In genomic region chr9:123479196-123479669, GRCm38 (mm10) we compare ENCODE assay signal across 8 mouse cellular contexts. TPM values are rescaled to one million over a fixed set of nuclear protein-coding genes. Genes with fewer than 3 reads are reported as not detected.
DNase-seq lines count a peak whose midpoint lies in the region; ATAC-seq and TF ChIP-seq lines count a peak whose summit lies in the region.

No protein-coding gene starts in this region.

- H3K36me3 ChIP-seq in heart, postnatal 0 days (replicated peaks; ENCODE audit: control insufficient read depth, insufficient read depth, low read length): peaks cover 14% of the 10 kb centered on the region; the same call in 1 of the 2 replicates
- 0 out of 2 replicates have a peak, but pooled peaks cover 4% of the 10 kb centered on the region for H3K36me3 ChIP-seq in limb, embryonic 15.5 days

- WGBS in heart, postnatal 0 days: 7% methylated on average over 17 of the region's 17 CpGs
- WGBS in limb, embryonic 15.5 days: 10% methylated on average over 17 of the region's 17 CpGs

- H3K27ac ChIP-seq in gastrocnemius, adult 2 months: peak overlapping the region; percentile 96
- peak overlapping the region; percentile 89 for H3K27ac ChIP-seq in heart, postnatal 0 days (ENCODE audit: low read depth)
- peak overlapping the region; percentile 87 for H3K27ac ChIP-seq in limb, embryonic 15.5 days

- no peak for TF ChIP-seq CTCF in gastrocnemius, adult 2 months (IDR thresholded peaks at IDR 0.05)
- no peak for TF ChIP-seq CTCF in brain, embryonic 14.5 days (IDR thresholded peaks at IDR 0.05; ENCODE audit: borderline replicate concordance, extremely low read depth, insufficient read depth, insufficient read length)
- TF ChIP-seq CTCF in heart, postnatal 0 days (IDR thresholded peaks at IDR 0.05; ENCODE audit: low read depth): no peak

- peaks cover 46% of the 10 kb centered on the region for H3K4me1 ChIP-seq in heart, postnatal 0 days (ENCODE audit: control insufficient read depth, insufficient read depth)
- H3K4me1 ChIP-seq in limb, embryonic 15.5 days: peaks cover 51% of the 10 kb centered on the region

- no peak for TF ChIP-seq POLR2A in brain, embryonic 14.5 days (IDR thresholded peaks at IDR 0.05; ENCODE audit: borderline replicate concordance, extremely low read depth, insufficient read depth, insufficient read length, poor library complexity, severe bottlenecking)

- no peaks in the 10 kb centered on the region for H3K9me3 ChIP-seq in heart, postnatal 0 days (replicated peaks; ENCODE audit: control insufficient read depth, low read length)
- no peaks in the 10 kb centered on the region for H3K9me3 ChIP-seq in limb, embryonic 15.5 days

- no peak for TF ChIP-seq EP300 in heart, postnatal 0 days (IDR thresholded peaks at IDR 0.05; ENCODE audit: low read depth)

- H3K27me3 ChIP-seq in heart, postnatal 0 days (ENCODE audit: control insufficient read depth, insufficient read depth, low read length): no peaks in the 10 kb centered on the region
- no peaks in the 10 kb centered on the region for H3K27me3 ChIP-seq in limb, embryonic 15.5 days

- peak; percentile 61 for DNase-seq in gastrocnemius, adult 2 months
- no peak for DNase-seq in gastrocnemius, postnatal 4 days (ENCODE audit: low spot score in 2 of 2)
- peak; percentile 35 for DNase-seq in brain, embryonic 14.5 days (ENCODE audit: low read depth)
- no peak for DNase-seq in heart, postnatal 0 days (ENCODE audit: low spot score)
- DNase-seq in neural tube, embryonic 10.5 days (ENCODE audit: extremely low spot score, low spot score): peak; percentile 42
- DNase-seq in urinary bladder, postnatal 36 days (ENCODE audit: low spot score in 2 of 2): no peak

- H3K4me2 ChIP-seq in heart, postnatal 0 days (ENCODE audit: low read depth, low read length): peak overlapping the region; percentile 98
- peak overlapping the region; percentile 77 for H3K4me2 ChIP-seq in limb, embryonic 15.5 days

- no peak for ATAC-seq in heart, postnatal 0 days (ENCODE audit: insufficient read depth, low read depth)
- no peak for ATAC-seq in limb, embryonic 15.5 days (ENCODE audit: insufficient number of reproducible peaks, low FRiP score, low TSS enrichment, low read depth)
- no peak for ATAC-seq in granulocyte monocyte progenitor cell, adult 5-6 weeks (replicated peaks; ENCODE audit: poor library complexity, severe bottlenecking)

- H3K4me3 ChIP-seq in gastrocnemius, adult 2 months: peak overlapping the region; percentile 92
- peak overlapping the region; percentile 64 for H3K4me3 ChIP-seq in heart, postnatal 0 days (ENCODE audit: low read depth, low read length)
- H3K4me3 ChIP-seq in limb, embryonic 15.5 days: peak overlapping the region; percentile 74

- H3K9ac ChIP-seq in heart, postnatal 0 days (replicated peaks; ENCODE audit: low read depth, low read length): peak overlapping the region; percentile 80
- H3K9ac ChIP-seq in limb, embryonic 15.5 days: peak overlapping the region; percentile 72

- intact Hi-C loops in gastrocnemius, adult 2 months (cut with DNase I): loop anchor here (2.0 kb wide), 1 partner anchor 26 kb away; no protein-coding TSS in a partner anchor

RNA-seq across cellular contexts. Expression of gene Limd1, which starts 0.7 kb away (rescaled TPM):
- total RNA-seq in gastrocnemius, adult 2 months (2021): 10 to 100 TPM; 31.5 to 41.1 TPM
- total RNA-seq in gastrocnemius, postnatal 4 days (2021): 10 to 100 TPM; 49.4 to 58.0 TPM
- polyA plus RNA-seq in brain, embryonic 14.5 days (2012; rRNA removed): 15.4 and 16.5 TPM in 2 replicates
- total RNA-seq in heart, postnatal 0 days (2014; rRNA removed; ENCODE audit: low replicate concordance): 128 and 143 TPM in 2 replicates
- 40.2 and 42.4 TPM in 2 replicates for polyA plus RNA-seq in heart, postnatal 0 days (2015; fragmentation: Nextera tagmentation; extraction: Ambion mirVana)
- polyA plus RNA-seq in limb, embryonic 15.5 days (2015; fragmentation: Nextera tagmentation; extraction: Ambion mirVana): 53.3 and 53.7 TPM in 2 replicates
- 26.3 and 29.8 TPM in 2 replicates for total RNA-seq in granulocyte monocyte progenitor cell, adult 5-6 weeks (2014; fragmentation: Nextera tagmentation)
- total RNA-seq in granulocyte monocyte progenitor cell, adult 5-6 weeks (2017): 24.4 and 26.2 TPM in 2 replicates

RNA-seq across cellular contexts. Expression of gene Sacm1l, which starts 50.3 kb away (rescaled TPM):
- total RNA-seq in gastrocnemius, adult 2 months (2021): 10 to 100 TPM; 19.8 to 22.9 TPM
- 10 to 100 TPM; 25.8 to 30.0 TPM for total RNA-seq in gastrocnemius, postnatal 4 days (2021)
- polyA plus RNA-seq in brain, embryonic 14.5 days (2012; rRNA removed): 25.0 and 26.2 TPM in 2 replicates
- 29.9 and 32.9 TPM in 2 replicates for total RNA-seq in heart, postnatal 0 days (2014; rRNA removed; ENCODE audit: low replicate concordance)
- polyA plus RNA-seq in heart, postnatal 0 days (2015; fragmentation: Nextera tagmentation; extraction: Ambion mirVana): 36.4 and 38.9 TPM in 2 replicates
- 51.9 and 55.8 TPM in 2 replicates for polyA plus RNA-seq in limb, embryonic 15.5 days (2015; fragmentation: Nextera tagmentation; extraction: Ambion mirVana)
- 25.8 and 32.2 TPM in 2 replicates for total RNA-seq in granulocyte monocyte progenitor cell, adult 5-6 weeks (2014; fragmentation: Nextera tagmentation)
- 32.8 and 42.3 TPM in 2 replicates for total RNA-seq in granulocyte monocyte progenitor cell, adult 5-6 weeks (2017)

Comparison
In these comparisons a context has a peak if more than half of its experiments do, and no peak if none do; other contexts are left out.
1. DNase-seq: peak in gastrocnemius, adult 2 months (single experiment), brain, embryonic 14.5 days (single experiment) and neural tube, embryonic 10.5 days (single experiment); none in gastrocnemius, postnatal 4 days (0 of 2), heart, postnatal 0 days (single experiment) and urinary bladder, postnatal 36 days (0 of 2).
2. Peak in every context shown above with its lines, with median percentiles within 50 percentile points of each other: H3K27ac ChIP-seq and H3K4me3 ChIP-seq.